Mouse (Mus musculus): ENCODE measurements around the gene Gm9513. TPM values are rescaled to one million over a fixed set of nuclear protein-coding genes. Genes with fewer than 3 reads are reported as not detected.

The Gm9513 gene
- total RNA-seq (2021) = not detected
- long read RNA-seq, experiment 1 = 0 reads
- long read RNA-seq, experiment 2 = 0 reads

DNA sequence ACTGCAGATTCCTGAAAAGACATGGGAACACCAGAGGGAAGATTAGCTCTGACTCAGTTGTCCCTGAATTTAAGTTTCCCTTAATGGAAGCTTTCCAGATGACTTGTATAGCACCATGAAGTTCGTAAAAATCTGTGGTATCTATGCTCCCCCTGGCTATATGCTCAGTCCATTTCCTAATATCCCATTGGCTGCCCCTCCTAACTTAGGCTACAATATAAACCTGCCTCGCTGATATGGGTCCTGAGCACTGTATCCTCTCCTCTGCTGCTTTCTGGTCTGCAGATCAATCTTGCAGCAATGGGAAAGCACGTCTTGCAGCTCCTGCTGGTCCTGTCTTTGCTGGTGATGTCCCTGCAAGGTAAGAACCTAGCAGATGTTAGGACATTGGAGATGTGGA lies at the start of gene Gm9513:
Gene Gm9513 (plus strand): TSS at position 301 of the 400 bp plus-strand sequence.
- H3K4me3 ChIP-seq = no peak within 1 kb of the TSS
- intact Hi-C loops (cut with DNase I) = no loop called here
- DNase-seq = no peak
- no peak within 1 kb of the TSS for H3K27ac ChIP-seq
- no peak for TF ChIP-seq CTCF (IDR thresholded peaks at IDR 0.05)

DNA sequence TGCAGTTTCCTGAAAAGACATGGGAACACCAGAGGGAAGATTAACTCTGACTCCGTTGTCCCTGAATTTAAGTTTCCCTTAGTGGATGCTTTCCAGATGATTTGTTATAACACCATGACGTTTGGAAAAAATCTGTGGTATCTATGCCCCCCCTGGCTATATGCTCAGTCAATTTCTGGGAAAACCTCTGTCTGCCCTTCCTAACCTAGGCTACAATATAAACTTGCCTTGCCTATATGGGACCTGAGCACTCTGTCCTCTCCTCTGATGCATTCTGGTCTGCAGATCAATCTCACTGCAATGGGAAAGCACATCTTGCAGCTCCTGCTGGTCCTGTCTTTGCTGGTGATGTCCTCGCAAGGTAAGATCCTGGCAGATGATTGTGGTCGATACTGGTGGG lies 43.9 kb upstream of the Gm9513 start, which contains the start of gene Gm7257:
Gene Gm7257 (plus strand): TSS at position 301 of the 400 bp plus-strand sequence.
- H3K4me3 ChIP-seq = no peak within 1 kb of the TSS
- intact Hi-C loops (cut with DNase I) = no loop called here
- H3K27ac ChIP-seq = no peak within 1 kb of the TSS
- DNase-seq = no peak
- TF ChIP-seq CTCF (IDR thresholded peaks at IDR 0.05) = no peak

DNA sequence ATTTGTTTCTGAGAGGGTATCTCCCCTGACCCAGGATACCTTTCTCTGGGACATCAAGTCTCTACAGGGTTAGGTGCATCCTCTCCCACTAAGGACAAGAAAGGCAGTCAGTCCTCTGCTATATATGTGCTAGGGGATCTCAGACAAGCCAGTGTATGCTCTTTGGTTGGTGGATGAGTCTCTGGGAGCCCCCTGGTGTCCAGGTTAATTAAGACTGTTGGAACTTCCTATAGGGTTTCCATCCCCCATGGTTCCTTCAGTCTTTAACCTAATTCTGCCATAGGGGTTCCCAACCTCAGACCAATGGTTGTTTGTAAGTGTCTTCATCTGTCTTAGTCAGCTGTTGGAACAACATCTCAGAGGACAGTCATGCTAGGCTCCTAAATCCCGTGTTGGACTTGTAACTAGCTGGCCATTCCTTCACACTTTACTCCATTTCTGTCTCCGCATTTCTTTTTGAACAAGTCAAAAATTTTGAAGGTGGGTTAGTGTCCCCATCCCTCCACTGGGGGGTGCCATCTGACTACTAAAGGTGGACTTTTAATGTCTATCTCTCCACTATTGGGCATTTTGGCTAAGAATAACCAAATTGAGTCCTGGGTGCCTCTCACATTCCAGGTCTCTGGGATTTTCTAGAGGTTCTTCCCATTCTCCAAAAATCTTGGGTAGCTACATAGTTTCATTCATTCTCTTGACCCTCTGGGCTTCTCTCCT lies 40.2 kb upstream of the Gm9513 start:
- Histone ChIP-seq H3K4me3 (no peak overlapping the region), H3K27ac (no peak overlapping the region)
- intact Hi-C loops (cut with DNase I) = no loop called here
- DNase-seq = no peak
- no peak for TF ChIP-seq CTCF (IDR thresholded peaks at IDR 0.05)

GRCm38 (mm10) chr9:36494501-36495220 lies 19.2 kb downstream of the Gm9513 start:
- no peak for DNase-seq
- Histone ChIP-seq H3K27ac (no peak overlapping the region), H3K4me3 (no peak overlapping the region)
- intact Hi-C loops (cut with DNase I) = no loop called here
- no peak for TF ChIP-seq CTCF (IDR thresholded peaks at IDR 0.05)

DNA sequence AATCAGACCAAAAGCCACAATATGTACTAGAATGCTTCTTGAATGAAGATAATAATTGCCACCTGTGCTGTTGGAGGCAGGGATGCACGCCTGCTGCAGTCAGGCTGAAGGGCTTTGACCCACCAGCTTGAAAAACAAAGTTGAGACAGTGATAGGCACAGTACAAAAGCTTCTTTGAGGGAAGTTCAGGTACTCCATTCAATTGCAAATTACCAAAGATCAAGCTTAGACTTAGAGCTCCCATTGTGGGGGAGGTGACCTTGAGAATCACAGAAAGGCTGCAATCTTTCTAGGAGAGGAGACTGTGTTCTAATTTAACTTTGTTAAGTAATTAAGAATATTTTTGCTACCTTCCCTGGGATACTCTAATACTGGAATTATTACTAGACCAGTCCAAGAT lies 20.4 kb downstream of the Gm9513 start:
- Histone ChIP-seq H3K27ac (no peak overlapping the region), H3K4me3 (no peak overlapping the region)
- intact Hi-C loops (cut with DNase I) = no loop called here
- TF ChIP-seq CTCF (IDR thresholded peaks at IDR 0.05) = no peak
- no peak for DNase-seq

DNA sequence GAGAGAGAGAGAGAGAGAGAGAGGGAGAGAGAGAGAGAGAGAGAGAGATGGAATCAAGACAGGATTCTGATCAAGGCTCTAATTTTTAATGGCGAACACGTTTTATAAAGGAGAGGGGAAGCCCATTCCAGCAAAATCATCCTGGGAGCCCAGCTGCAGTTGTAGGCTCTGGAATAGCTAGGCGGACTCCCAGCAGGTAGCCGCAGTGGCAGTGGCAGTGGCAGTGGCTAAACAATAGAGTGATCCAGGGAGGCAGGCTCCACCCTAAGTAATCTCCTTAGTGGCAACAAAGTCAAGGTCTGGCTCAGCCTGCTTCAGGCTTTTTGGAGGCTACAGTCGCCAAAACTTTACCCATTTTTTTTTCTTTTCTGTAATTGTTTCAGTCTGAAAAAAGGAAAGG lies 28.8 kb downstream of the Gm9513 start:
- no peak for DNase-seq
- no peak for TF ChIP-seq CTCF (IDR thresholded peaks at IDR 0.05)
- Histone ChIP-seq H3K27ac (no peak overlapping the region), H3K4me3 (no peak overlapping the region)
- intact Hi-C loops (cut with DNase I) = no loop called here

Other genes starting within 250 kb of the Gm9513 start
- gene Gm7257, start 43.8 kb upstream of the Gm9513 start, total RNA-seq (2021) = not detected
- gene Gm5615, start 66.3 kb downstream of the Gm9513 start, total RNA-seq (2021) = not detected
- gene Gm17689, start 107.0 kb downstream of the Gm9513 start, total RNA-seq (2021) = not detected
- gene A630095E13Rik, start 167.7 kb downstream of the Gm9513 start, total RNA-seq (2021) = not detected
- not detected for gene Acrv1, start 217.6 kb downstream of the Gm9513 start, total RNA-seq (2021)